Mouse (Mus musculus): Measurements from ENCODE around the gene Rbfox2. TPM values are rescaled to one million over a fixed set of nuclear protein-coding genes. Genes with fewer than 3 reads are reported as not detected.

Gene Rbfox2
- total RNA-seq, 2 experiments from 2014 or later, result 262 to 269 TPM

- intact Hi-C loops (cut with DNase I), result no loop called here
- no peak for DNase-seq (ENCODE audit: extremely low spot score in 1 of 2, low spot score in 2 of 2)
These were observed 202.2 kb downstream of the Rbfox2 start for GRCm38 (mm10) chr15:77104349-77105158.

GRCm38 (mm10) chr15:77102685-77103084, 204.1 kb downstream of the Rbfox2 start:
- no peak for DNase-seq (ENCODE audit: extremely low spot score in 1 of 2, low spot score in 2 of 2)
- intact Hi-C loops (cut with DNase I), result no loop called here

DNA sequence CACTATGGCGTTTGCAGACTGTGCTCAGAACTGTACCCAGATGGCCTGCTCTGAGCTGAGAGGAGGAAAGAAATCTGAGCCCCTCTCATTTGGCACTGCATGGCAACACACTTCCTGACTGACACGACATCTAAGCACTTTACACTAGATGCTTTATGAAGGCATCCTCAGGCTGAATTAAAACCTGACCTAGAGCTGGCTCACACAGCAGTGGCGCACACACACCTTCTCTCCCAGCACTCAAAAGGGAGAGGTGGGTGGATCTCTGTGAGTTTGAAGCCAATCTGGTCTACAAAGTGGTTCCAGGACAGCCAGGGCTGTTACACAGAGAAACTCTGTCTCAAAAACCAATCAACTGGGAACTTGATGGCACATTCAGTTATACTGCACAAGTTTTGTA, 207.0 kb downstream of the Rbfox2 start:
- intact Hi-C loops (cut with DNase I), result no loop called here
- DNase-seq (ENCODE audit: extremely low spot score in 1 of 2, low spot score in 2 of 2), result no peak

DNA sequence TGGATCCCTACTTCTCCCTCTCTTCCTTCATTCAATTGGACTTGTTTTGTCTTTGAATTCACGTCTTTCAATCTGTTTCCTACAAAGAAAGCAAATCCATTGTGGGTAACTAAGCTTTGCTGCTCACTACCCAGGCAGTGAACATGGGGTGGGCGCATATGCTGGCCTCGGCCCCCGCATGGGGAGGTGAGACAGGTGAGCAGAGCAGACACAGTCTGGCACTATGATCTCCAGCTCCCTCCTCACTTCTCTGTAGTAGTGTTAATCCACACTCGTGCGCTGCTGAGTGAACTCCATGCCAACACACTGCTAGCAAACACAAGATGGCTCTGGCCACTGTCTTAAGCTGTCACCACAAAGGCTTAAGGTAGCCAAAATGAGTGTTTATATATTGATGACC, 209.4 kb downstream of the Rbfox2 start:
- intact Hi-C loops (cut with DNase I), result no loop called here
- DNase-seq (ENCODE audit: extremely low spot score in 1 of 2, low spot score in 2 of 2), result no peak

- intact Hi-C loops (cut with DNase I), result no loop called here
- no peak for DNase-seq (ENCODE audit: extremely low spot score in 1 of 2, low spot score in 2 of 2)
These were observed 211.6 kb downstream of the Rbfox2 start for GRCm38 (mm10) chr15:77095216-77095615.

- intact Hi-C loops (cut with DNase I), result no loop called here
- DNase-seq (ENCODE audit: extremely low spot score in 1 of 2, low spot score in 2 of 2), result no peak
These were observed 212.4 kb downstream of the Rbfox2 start for GRCm38 (mm10) chr15:77094431-77094830.

DNA sequence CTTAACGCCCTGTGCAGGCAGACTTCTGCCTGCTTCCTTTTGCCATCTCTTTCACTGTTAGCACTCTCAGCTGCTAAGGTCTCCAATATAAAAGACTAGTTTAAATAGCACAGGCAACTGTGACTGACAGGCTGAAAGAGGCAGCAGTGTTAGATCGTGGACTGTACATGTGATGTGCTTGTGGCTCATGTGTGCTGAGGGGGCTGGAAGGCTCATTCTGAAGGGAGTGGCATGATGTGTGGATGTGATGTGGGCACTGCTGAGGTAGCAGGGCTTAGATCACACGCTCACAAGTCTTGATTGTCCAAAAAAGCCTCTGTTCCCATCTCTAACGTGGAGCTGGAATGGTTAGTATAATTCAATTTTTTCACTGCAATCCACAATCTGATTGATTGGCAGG, 215.4 kb downstream of the Rbfox2 start:
- intact Hi-C loops (cut with DNase I), result no loop called here
- no peak for DNase-seq (ENCODE audit: extremely low spot score in 1 of 2, low spot score in 2 of 2)

DNA sequence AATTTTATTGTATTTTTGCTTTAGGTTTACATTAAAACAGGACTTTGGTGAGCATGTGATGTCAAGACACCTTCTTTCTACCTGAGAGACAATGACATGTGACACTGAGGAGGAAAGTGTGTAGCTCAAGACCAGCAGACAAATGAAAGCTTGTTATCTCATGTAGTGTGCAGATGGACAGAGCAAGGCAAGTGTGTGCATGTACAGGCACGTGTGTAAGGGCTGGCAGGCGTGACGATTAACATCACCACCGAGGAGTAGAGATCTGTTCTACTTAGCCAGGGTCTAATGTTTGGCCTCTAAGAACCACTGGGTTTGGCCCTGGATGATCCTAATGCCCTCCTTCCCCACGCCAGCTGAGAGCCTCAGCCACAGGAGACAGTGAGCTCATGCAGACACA, 216.3 kb downstream of the Rbfox2 start:
- intact Hi-C loops (cut with DNase I), result no loop called here
- no peak for DNase-seq (ENCODE audit: extremely low spot score in 1 of 2, low spot score in 2 of 2)

DNA sequence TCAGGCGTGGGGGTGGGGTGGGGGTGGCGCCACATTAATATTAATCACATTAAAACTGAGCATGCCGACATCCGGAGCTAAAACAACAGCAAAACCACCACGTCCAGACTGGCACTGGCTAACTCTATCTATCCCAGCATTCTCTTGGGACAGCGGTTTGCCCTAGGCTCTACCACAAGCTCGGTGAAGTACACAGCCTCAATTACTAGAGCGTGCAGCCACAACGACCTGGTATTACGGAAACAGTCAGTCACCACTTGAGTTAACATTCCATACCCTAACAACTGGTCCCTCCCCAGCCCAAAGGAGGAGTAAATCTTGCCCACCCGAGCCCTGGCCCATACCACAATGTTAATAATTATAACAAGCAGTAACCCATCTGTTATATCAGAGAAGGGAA, 217.6 kb downstream of the Rbfox2 start:
- intact Hi-C loops (cut with DNase I), result no loop called here
- DNase-seq (ENCODE audit: extremely low spot score in 1 of 2, low spot score in 2 of 2), result no peak

DNA sequence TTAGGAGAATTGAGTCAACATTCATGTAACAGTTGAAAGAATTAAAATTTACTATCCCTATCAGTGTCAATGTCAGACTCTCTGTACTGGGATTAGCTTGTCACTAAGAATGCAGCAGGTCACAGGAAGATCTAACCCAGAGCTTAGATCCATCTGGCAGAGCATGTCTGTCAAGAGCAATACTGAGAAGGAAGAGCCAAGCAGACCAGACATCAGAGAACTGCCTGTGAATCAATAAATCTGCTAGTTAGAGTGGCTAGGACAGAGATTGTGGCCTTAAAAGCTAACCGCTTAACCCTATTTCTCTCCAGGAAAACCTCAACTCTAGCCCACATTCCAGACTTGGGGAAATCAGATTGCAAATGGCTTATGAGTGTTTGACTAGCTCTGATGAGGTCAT, 220.3 kb downstream of the Rbfox2 start:
- no peak for DNase-seq (ENCODE audit: extremely low spot score in 1 of 2, low spot score in 2 of 2)
- intact Hi-C loops (cut with DNase I), result no loop called here

- intact Hi-C loops (cut with DNase I), result no loop called here
- no peak for DNase-seq (ENCODE audit: extremely low spot score in 1 of 2, low spot score in 2 of 2)
These were observed 221.0 kb downstream of the Rbfox2 start for GRCm38 (mm10) chr15:77085818-77086217.

DNA sequence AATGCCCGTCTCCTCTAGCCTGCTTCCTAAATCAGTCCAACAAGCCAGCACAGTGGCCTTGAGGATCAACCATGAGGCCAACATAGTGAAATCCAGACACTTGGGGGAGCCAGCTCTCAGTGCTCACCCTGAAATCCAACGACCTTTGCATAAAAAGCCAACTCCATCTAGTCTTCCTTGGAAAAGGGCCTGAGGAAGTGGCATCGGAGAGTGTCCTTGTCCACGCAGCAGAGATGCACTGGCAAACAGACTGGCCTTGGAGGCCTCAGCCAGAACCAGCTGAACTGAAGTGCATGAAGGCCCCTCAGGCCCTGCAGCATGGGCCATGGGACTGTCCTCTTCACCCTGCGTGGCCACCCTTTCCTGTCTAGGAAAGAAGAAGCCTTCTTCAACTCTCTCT, 225.3 kb downstream of the Rbfox2 start:
- no peak for DNase-seq (ENCODE audit: extremely low spot score in 1 of 2, low spot score in 2 of 2)
- intact Hi-C loops (cut with DNase I), result no loop called here

GRCm38 (mm10) chr15:77080684-77081254, 226.0 kb downstream of the Rbfox2 start:
- no peak for DNase-seq (ENCODE audit: extremely low spot score in 1 of 2, low spot score in 2 of 2)

DNA sequence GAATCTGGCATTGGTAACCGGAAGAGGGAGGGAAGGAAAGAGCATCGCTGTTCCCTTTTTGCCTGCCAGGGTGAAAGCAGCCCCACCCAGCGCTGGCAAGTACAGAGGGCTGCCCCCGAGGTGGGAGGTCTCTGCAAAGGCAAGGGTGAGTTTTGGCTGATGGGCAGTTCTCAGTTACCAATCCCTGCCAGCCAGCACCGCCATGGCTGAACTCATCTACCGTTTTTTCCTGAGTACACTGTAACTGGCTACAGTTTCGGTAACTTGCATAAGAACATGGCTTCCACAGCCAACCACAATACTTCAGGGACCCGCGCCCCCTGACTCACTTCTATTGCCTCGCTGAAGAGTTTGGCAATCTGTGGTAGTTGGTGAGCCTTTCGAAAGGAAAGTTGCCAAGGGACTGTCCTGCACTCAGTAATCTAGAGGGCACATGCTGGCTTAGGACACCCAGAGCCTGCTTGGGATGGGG, 226.9 kb downstream of the Rbfox2 start:
- DNase-seq (ENCODE audit: extremely low spot score in 1 of 2, low spot score in 2 of 2), result no peak
- intact Hi-C loops (cut with DNase I), result no loop called here

More at GRCm38 (mm10) chr15:77080684-77081254, 226.0 kb downstream of the Rbfox2 start:
- intact Hi-C loops (cut with DNase I), result no loop called here

DNA sequence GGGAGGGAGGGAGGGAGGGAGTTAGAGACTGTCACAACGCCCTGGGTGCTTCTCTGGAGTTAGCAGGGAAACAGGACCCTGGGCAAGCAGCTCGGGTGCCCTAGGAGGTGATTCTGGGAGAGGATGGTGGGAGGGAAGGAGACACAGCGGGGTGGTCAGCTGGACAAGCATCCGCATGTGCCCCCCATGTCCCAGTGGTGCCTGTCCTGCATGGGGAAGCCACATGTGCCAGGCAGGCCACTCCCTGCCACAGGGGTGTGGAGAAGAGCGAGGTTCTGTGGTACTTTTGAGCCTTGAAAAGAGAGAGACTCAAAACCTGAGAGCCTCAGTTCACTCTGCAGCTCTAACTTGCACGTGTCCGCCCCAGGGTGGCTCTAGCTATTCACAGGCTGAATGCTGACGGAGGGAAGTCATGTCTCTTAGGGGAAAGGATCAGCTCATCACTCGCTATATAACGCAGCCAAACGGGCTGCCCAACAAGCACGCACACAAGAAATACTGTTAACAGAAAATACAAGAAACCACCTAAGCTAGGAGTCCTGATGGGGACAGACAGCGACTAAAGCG, 227.5 kb downstream of the Rbfox2 start:
- intact Hi-C loops (cut with DNase I), result no loop called here
- no peak for DNase-seq (ENCODE audit: extremely low spot score in 1 of 2, low spot score in 2 of 2)

GRCm38 (mm10) chr15:77078786-77079185, 228.0 kb downstream of the Rbfox2 start:
- no peak for DNase-seq (ENCODE audit: extremely low spot score in 1 of 2, low spot score in 2 of 2)
- intact Hi-C loops (cut with DNase I), result no loop called here

DNA sequence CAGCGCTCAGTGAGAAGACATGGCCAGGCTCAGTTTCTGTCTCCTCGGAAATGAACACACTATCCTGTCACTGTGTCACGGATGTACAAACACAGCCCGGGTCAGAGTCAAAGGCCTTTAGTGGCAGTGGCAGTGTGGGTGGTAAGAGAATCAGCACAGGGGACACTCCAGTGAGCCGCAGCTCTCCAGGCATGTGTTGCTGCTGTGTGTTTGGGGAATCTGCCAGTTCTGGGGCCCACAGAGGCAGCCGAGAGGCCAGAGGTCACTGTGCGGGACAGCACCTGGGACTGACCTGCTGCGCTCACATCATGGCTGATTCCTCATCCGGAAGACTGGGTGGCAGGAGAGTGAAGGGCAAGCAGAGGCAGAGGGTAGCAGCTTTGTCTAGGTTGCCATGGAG, 228.9 kb downstream of the Rbfox2 start:
- intact Hi-C loops (cut with DNase I), result no loop called here
- no peak for DNase-seq (ENCODE audit: extremely low spot score in 1 of 2, low spot score in 2 of 2)

DNA sequence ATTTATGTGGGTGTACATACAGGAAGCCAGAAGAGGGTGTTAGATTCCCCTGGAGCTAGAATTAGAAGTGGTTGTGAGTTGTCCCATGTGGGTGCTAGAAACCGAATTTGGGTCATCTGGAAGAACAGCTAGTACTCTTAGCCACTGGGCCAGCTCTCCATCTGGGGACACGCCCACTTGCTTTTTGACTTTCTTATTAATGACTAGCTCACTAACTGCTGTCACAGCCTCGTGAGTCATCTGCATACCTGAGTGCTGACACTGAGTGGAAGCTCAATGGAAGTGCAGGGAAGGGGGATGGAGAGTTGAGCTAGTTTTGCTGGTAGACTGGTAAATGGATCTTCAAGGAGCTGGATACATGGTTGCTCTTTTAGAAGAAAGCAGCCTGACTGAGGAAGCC, 230.3 kb downstream of the Rbfox2 start:
- DNase-seq (ENCODE audit: extremely low spot score in 1 of 2, low spot score in 2 of 2), result no peak

DNA sequence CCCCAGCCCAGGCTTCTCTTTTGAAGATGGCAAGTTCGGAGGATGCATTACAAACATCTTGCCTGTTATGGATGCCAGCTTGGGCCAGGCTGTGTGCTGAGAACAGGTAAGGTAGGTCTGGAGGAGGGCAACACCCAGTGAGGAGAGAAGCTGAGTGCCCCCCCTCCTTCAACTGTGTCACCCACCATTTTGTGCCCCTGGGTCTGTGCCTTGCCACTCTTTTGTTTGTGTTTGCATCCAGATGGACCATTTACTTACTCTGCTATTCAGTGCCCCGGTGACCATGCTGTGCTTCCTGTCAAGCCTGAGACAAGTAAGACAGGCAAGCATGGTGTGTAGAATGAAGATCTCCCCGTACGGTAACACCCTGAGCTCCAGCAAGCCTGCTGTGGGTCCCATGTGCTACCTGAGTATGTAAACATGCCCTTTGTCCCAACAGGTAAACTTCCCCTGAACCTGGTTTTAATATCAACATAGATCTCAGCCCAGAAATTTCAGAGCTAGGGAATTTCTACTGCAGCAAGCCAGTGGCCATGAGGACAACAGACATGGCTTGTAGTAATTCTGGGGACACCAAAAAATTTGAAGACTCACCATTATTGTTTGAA, 234.1 kb downstream of the Rbfox2 start:
- DNase-seq (ENCODE audit: extremely low spot score in 1 of 2, low spot score in 2 of 2), result no peak
- intact Hi-C loops (cut with DNase I), result no loop called here

More for the DNA sequence above, 230.3 kb downstream of the Rbfox2 start:
- intact Hi-C loops (cut with DNase I), result no loop called here

GRCm38 (mm10) chr15:77071501-77071900, 235.3 kb downstream of the Rbfox2 start:
- DNase-seq (ENCODE audit: extremely low spot score in 1 of 2, low spot score in 2 of 2), result peak in 1 of 2 experiments; percentile 58
- intact Hi-C loops (cut with DNase I), result no loop called here

All from left cerebral cortex, postnatal 10 days (tissue).